Mouse (Mus musculus): ENCODE measurements around the gene 1600015I10Rik.
A peak's percentile ranks its signal among the peaks of the same experiment; 100 is the strongest.
"Not testable (repeated sequence)": the region's sequence is repeated elsewhere in the genome, so short reads cannot be mapped to it uniquely, and the experiment has no call there.

The 1600015I10Rik gene

GRCm38 (mm10) chr6:48929595-48929994, at the start of gene 1600015I10Rik:
Gene 1600015I10Rik, plus strand, starts transcription at chr6:48929895.
- DNase-seq (ENCODE audit: low spot score in 2 of 2) = no peak

GRCm38 (mm10) chr6:48894203-48894602, 35.5 kb upstream of the 1600015I10Rik start:
- DNase-seq (ENCODE audit: low spot score in 2 of 2) = no peak

GRCm38 (mm10) chr6:48894938-48895818, 34.5 kb upstream of the 1600015I10Rik start:
- DNase-seq (ENCODE audit: low spot score in 2 of 2) = no peak

- DNase-seq (ENCODE audit: low spot score in 2 of 2) = no peak
Observed at GRCm38 (mm10) chr6:48895941-48896340, 33.8 kb upstream of the 1600015I10Rik start.

- DNase-seq (ENCODE audit: low spot score in 2 of 2) = peak in 1 of 2 experiments; percentile 16
Observed at GRCm38 (mm10) chr6:48896956-48897355, 32.7 kb upstream of the 1600015I10Rik start.

GRCm38 (mm10) chr6:48901316-48901715, 28.4 kb upstream of the 1600015I10Rik start:
- DNase-seq (ENCODE audit: low spot score in 2 of 2) = not testable (repeated sequence)

- no peak for DNase-seq (ENCODE audit: low spot score in 2 of 2)
Observed at GRCm38 (mm10) chr6:48902511-48903406, 26.9 kb upstream of the 1600015I10Rik start.

GRCm38 (mm10) chr6:48903437-48903836, 26.3 kb upstream of the 1600015I10Rik start:
- no peak for DNase-seq (ENCODE audit: low spot score in 2 of 2)

GRCm38 (mm10) chr6:48905606-48906005, 24.1 kb upstream of the 1600015I10Rik start:
- DNase-seq (ENCODE audit: low spot score in 2 of 2) = no peak

GRCm38 (mm10) chr6:48906371-48906770, 23.3 kb upstream of the 1600015I10Rik start:
- peak in 1 of 2 experiments; percentile 34 for DNase-seq (ENCODE audit: low spot score in 2 of 2)

GRCm38 (mm10) chr6:48909229-48909628, 20.5 kb upstream of the 1600015I10Rik start:
- DNase-seq (ENCODE audit: low spot score in 2 of 2) = no peak

- DNase-seq (ENCODE audit: low spot score in 2 of 2) = no peak
Observed at GRCm38 (mm10) chr6:48912033-48912432, 17.7 kb upstream of the 1600015I10Rik start.

- no peak for DNase-seq (ENCODE audit: low spot score in 2 of 2)
Observed at GRCm38 (mm10) chr6:48913587-48913986, 16.1 kb upstream of the 1600015I10Rik start.

GRCm38 (mm10) chr6:48949596-48949995, 19.9 kb downstream of the 1600015I10Rik start:
- DNase-seq (ENCODE audit: low spot score in 2 of 2) = peak in 1 of 2 experiments; percentile 30

- DNase-seq (ENCODE audit: low spot score in 2 of 2) = peak in 1 of 2 experiments; percentile 25
Observed at GRCm38 (mm10) chr6:48950676-48951075, 21.0 kb downstream of the 1600015I10Rik start.

- DNase-seq (ENCODE audit: low spot score in 2 of 2) = peak in 1 of 2 experiments; percentile 19
Observed at GRCm38 (mm10) chr6:48951630-48952029, 21.9 kb downstream of the 1600015I10Rik start.

- DNase-seq (ENCODE audit: low spot score in 2 of 2) = peak in 1 of 2 experiments; percentile 36
Observed at GRCm38 (mm10) chr6:48953220-48953619, 23.5 kb downstream of the 1600015I10Rik start.

- DNase-seq (ENCODE audit: low spot score in 2 of 2) = peak in 1 of 2 experiments; percentile 54
Observed at GRCm38 (mm10) chr6:48954211-48954610, 24.5 kb downstream of the 1600015I10Rik start.

- DNase-seq (ENCODE audit: low spot score in 2 of 2) = peak in 1 of 2 experiments; percentile 60
Observed at GRCm38 (mm10) chr6:48954946-48955345, 25.3 kb downstream of the 1600015I10Rik start.

GRCm38 (mm10) chr6:48956785-48957184, 27.1 kb downstream of the 1600015I10Rik start:
- DNase-seq (ENCODE audit: low spot score in 2 of 2) = peak in 1 of 2 experiments; percentile 41

- peak in 1 of 2 experiments; percentile 52 for DNase-seq (ENCODE audit: low spot score in 2 of 2)
Observed at GRCm38 (mm10) chr6:48958053-48958452, 28.4 kb downstream of the 1600015I10Rik start.

GRCm38 (mm10) chr6:48959151-48959550, 29.5 kb downstream of the 1600015I10Rik start:
- peak in 1 of 2 experiments; percentile 41 for DNase-seq (ENCODE audit: low spot score in 2 of 2)
